Mouse (Mus musculus) gastrocnemius, postnatal 36 days (tissue): Measurements from ENCODE around the gene Zcchc17. TPM values are rescaled to one million over a fixed set of nuclear protein-coding genes. Genes with fewer than 3 reads are reported as not detected.

Experiments used
- DNase-seq, 2 experiments: peaks; one replicate each; pipeline ENCODE4 v3.0.0; 2022
- intact Hi-C: fragments of 180-260 bp; cut with DNase I; formaldehyde crosslinking; loops from one replicate; pipeline ENCODE4 v1.15.1; 2025
- total RNA-seq, 2 experiments: library from RNA; stranded (reverse); gene quantifications; 2 replicates each; pipeline ENCODE4 v1.2.3; 2021

Gene Zcchc17
- total RNA-seq, 2 experiments from 2014 or later = 38.5 to 41.7 TPM

- DNase-seq = no peak
- intact Hi-C loops = no loop called here
Observed at GRCm38 (mm10) chr4:130321640-130322039, 38.1 kb downstream of the Zcchc17 start.

GRCm38 (mm10) chr4:130319564-130319963 lies 40.2 kb downstream of the Zcchc17 start:
- no peak for DNase-seq
- intact Hi-C loops = no loop called here

GRCm38 (mm10) chr4:130318122-130318521 lies 41.6 kb downstream of the Zcchc17 start:
- no peak for DNase-seq
- intact Hi-C loops = no loop called here

GRCm38 (mm10) chr4:130316691-130317090 lies 43.1 kb downstream of the Zcchc17 start:
- DNase-seq = no peak

GRCm38 (mm10) chr4:130315771-130316527 lies 43.8 kb downstream of the Zcchc17 start:
- DNase-seq = no peak
- intact Hi-C loops = no loop called here

More at GRCm38 (mm10) chr4:130316691-130317090, 43.1 kb downstream of the Zcchc17 start:
- intact Hi-C loops = no loop called here

GRCm38 (mm10) chr4:130313552-130313951 lies 46.2 kb downstream of the Zcchc17 start:
- intact Hi-C loops = no loop called here
- no peak for DNase-seq

- no peak for DNase-seq
- intact Hi-C loops = no loop called here
Observed at GRCm38 (mm10) chr4:130312526-130312925, 47.2 kb downstream of the Zcchc17 start.

GRCm38 (mm10) chr4:130309254-130309653 lies 50.5 kb downstream of the Zcchc17 start:
- DNase-seq = no peak
- intact Hi-C loops = no loop called here

- peak; percentile 45 to 47 for DNase-seq
- intact Hi-C loops = no loop called here
Observed at GRCm38 (mm10) chr4:130308231-130309081, 51.3 kb downstream of the Zcchc17 start, which contains the start of the genes Fabp3 and Gm10570. TSS of gene Fabp3 (plus strand) at chr4:130308595. TSS of gene Gm10570 (minus strand) at chr4:130308674.

- peak in 1 of 2 experiments; percentile 34 for DNase-seq
- intact Hi-C loops = no loop called here
Observed at GRCm38 (mm10) chr4:130307851-130308230, 51.9 kb downstream of the Zcchc17 start.

GRCm38 (mm10) chr4:130306796-130307630 lies 52.7 kb downstream of the Zcchc17 start:
- DNase-seq = peak; percentile 38 to 50
- intact Hi-C loops = no loop called here

GRCm38 (mm10) chr4:130304746-130305145 lies 55.0 kb downstream of the Zcchc17 start:
- DNase-seq = no peak
- intact Hi-C loops = no loop called here

GRCm38 (mm10) chr4:130302285-130302870 lies 57.4 kb downstream of the Zcchc17 start:
- intact Hi-C loops = no loop called here
- DNase-seq = no peak

GRCm38 (mm10) chr4:130299629-130300018 lies 60.1 kb downstream of the Zcchc17 start:
- no peak for DNase-seq
- intact Hi-C loops = no loop called here

- intact Hi-C loops = no loop called here
- DNase-seq = peak; percentile 65 to 76
Observed at GRCm38 (mm10) chr4:130298877-130299628, 60.7 kb downstream of the Zcchc17 start.

GRCm38 (mm10) chr4:130297123-130297529 lies 62.6 kb downstream of the Zcchc17 start:
- intact Hi-C loops = no loop called here
- DNase-seq = no peak

- intact Hi-C loops = no loop called here
- DNase-seq = no peak
Observed at GRCm38 (mm10) chr4:130296243-130296965, 63.3 kb downstream of the Zcchc17 start.

- intact Hi-C loops = no loop called here
- no peak for DNase-seq
Observed at GRCm38 (mm10) chr4:130295047-130295745, 64.5 kb downstream of the Zcchc17 start.
